Mouse (Mus musculus) heart, adult 2 months (tissue): Measurements from ENCODE around the gene Wdr1. TPM values are rescaled to one million over a fixed set of nuclear protein-coding genes. Genes with fewer than 3 reads are reported as not detected.

ENCODE experiments used
- DNase-seq, 2 experiments: peaks; one replicate each; pipeline ENCODE4 v3.0.0; 2021
- H3K27ac ChIP-seq: fragments of 200-600 bp; 2 replicates; pipeline ENCODE4 v1.8.1; 2022
- H3K27me3 ChIP-seq: fragments of 200-500 bp; 2 replicates; pipeline ENCODE4 v1.6.1; 2012; ENCODE audit warnings: mild to moderate bottlenecking, low read length, inconsistent platforms, mixed read lengths; ENCODE audit not compliant: control insufficient read depth, insufficient read depth
- H3K36me3 ChIP-seq: fragments of 200-500 bp; 2 replicates; pipeline ENCODE4 v1.6.1; 2012; ENCODE audit warnings: low read length, inconsistent platforms; ENCODE audit not compliant: control insufficient read depth, insufficient read depth
- H3K4me1 ChIP-seq: fragments of 200-500 bp; 2 replicates; pipeline ENCODE4 v1.6.1; 2011; ENCODE audit warnings: low read length; ENCODE audit not compliant: control insufficient read depth, insufficient read depth
- H3K4me3 ChIP-seq: fragments of 200-600 bp; 2 replicates; pipeline ENCODE4 v1.8.1; 2022
- H3K79me2 ChIP-seq: fragments of 200-500 bp; replicated peaks from 2 replicates; pipeline ENCODE4 v1.6.1; 2012; ENCODE audit warnings: mild to moderate bottlenecking, inconsistent platforms, low read length, moderate library complexity, mixed read lengths; ENCODE audit not compliant: control insufficient read depth, insufficient read depth
- H3K9ac ChIP-seq: fragments of 200-500 bp; 2 replicates; pipeline ENCODE4 v1.6.1; 2012; ENCODE audit warnings: low read depth, mild to moderate bottlenecking, control low read depth, inconsistent platforms, low read length, mixed read lengths
- CTCF ChIP-seq: fragments of 200-600 bp; IDR thresholded peaks from 2 replicates; pipeline ENCODE4 v1.8.1; 2022; ENCODE audit warnings: antibody characterized with exemption, mild to moderate bottlenecking, moderate library complexity
- EP300 ChIP-seq: fragments of 200-500 bp; IDR thresholded peaks from 2 replicates; pipeline ENCODE4 v1.6.1; 2011; ENCODE audit warnings: low read depth, low read length, control low read depth; ENCODE audit not compliant: insufficient read depth
- POLR2A ChIP-seq: fragments of 200-500 bp; IDR thresholded peaks from 2 replicates; pipeline ENCODE4 v1.6.1; 2011; ENCODE audit warnings: mild to moderate bottlenecking, low read depth, low read length, control low read depth; ENCODE audit not compliant: insufficient read depth
- WGBS: fragments of 180-500 bp; shearing (Covaris S2); methylation state at CpG from one replicate; pipeline ENCODE4 v1.1.7; 2018; 5-methylcytosine and 5-hydroxymethylcytosine counted together
- intact Hi-C: fragments of 180-260 bp; cut with DNase I; formaldehyde crosslinking; loops from one replicate; pipeline ENCODE4 v1.15.1; 2025
- polyA plus RNA-seq: library from polyadenylated mRNA; depleted of rRNA; stranded (reverse); fragments of >200 nt; gene quantifications from 2 replicates; pipeline ENCODE4 v1.2.3, GENCODE M21; 2012
- total RNA-seq, 2 experiments: library from RNA; stranded (reverse); gene quantifications; 2 replicates each; pipeline ENCODE4 v1.2.3; 2021

Wdr1 gene
- total and polyA plus RNA-seq, 3 experiments: 105 to 119 (median 107) TPM

DNA sequence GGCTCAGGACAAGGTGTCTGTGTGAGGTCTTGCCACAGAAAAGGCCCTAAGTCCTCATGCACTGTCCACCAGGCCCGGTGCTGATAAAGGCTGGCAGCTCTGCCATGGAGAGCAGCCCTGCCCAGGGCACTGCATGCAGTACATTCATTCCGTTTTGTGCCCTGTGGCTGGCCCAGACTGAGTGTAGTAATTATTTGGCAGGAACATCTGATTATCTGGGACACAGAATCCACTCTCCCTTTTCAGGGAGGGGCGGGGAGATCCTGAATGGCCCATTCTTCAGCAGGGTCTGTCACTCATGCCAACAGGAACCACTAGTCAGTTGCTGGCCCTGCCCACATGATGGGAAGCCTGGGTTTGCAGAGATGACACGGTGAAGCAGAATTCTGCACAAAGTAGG is 30.9 kb downstream of the Wdr1 start:
- no peak overlapping the region for H3K4me3 ChIP-seq
- H3K27ac ChIP-seq: no peak overlapping the region
- H3K9ac ChIP-seq: no peak overlapping the region
- H3K4me1 ChIP-seq: peaks cover 3% of the 10 kb centered on the region; the same call in 1 of the 2 replicates
- TF ChIP-seq POLR2A: 0 out of 2 replicates have a peak, but pooled peaks have one; percentile 15
- TF ChIP-seq CTCF: no peak
- peak; percentile 16; the same call in 1 of the 2 replicates for TF ChIP-seq EP300
- no peaks in the 10 kb centered on the region for H3K27me3 ChIP-seq
- 58% methylated on average over 4 of the region's 4 CpGs for WGBS
- H3K79me2 ChIP-seq: no peaks in the 10 kb centered on the region
- intact Hi-C loops: loop anchor here (2.0 kb wide), 1 partner anchor 29 kb away; no protein-coding TSS in a partner anchor
- peaks cover 2% of the 10 kb centered on the region; the same call in 1 of the 2 replicates for H3K36me3 ChIP-seq
- peak in 1 of 2 experiments; percentile 71 for DNase-seq

GRCm38 (mm10) chr5:38529724-38530428 is 33.1 kb downstream of the Wdr1 start:
- Histone ChIP-seq H3K36me3 (no peaks in the 10 kb centered on the region), H3K9ac (no peak overlapping the region), H3K27me3 (no peaks in the 10 kb centered on the region), H3K4me3 (no peak overlapping the region), H3K27ac (no peak overlapping the region), H3K79me2 (no peaks in the 10 kb centered on the region), H3K4me1 (peaks cover 3% of the 10 kb centered on the region; the same call in 1 of the 2 replicates)
- intact Hi-C loops: no loop called here
- no peak for DNase-seq
- peak; percentile 63 for TF ChIP-seq CTCF
- TF ChIP-seq POLR2A: no peak
- WGBS: 71% methylated on average over 6 of the region's 6 CpGs

DNA sequence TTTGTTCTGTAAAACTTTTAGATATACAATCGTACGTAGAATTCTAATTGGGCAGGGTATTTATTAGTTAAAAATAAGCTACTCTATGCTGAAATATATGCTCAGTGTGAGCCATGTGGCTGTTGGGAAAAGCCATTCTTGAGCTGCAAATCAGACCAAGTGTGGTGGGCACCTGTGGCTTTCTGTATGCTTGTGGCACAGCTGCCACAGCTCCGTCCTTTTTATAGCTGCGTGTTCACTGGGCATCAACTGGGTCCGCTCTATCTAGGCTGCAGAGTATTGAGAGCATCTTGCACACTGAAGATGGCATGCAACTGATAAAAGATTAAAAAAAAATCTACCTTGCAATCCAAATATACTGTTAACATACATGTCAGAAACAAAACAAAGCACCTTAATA is 40.0 kb downstream of the Wdr1 start:
- TF ChIP-seq POLR2A (no peak), EP300 (no peak), CTCF (no peak)
- Histone ChIP-seq H3K4me1 (no peaks in the 10 kb centered on the region), H3K27ac (no peak overlapping the region), H3K4me3 (no peak overlapping the region), H3K27me3 (no peaks in the 10 kb centered on the region), H3K9ac (no peak overlapping the region), H3K79me2 (no peaks in the 10 kb centered on the region), H3K36me3 (no peaks in the 10 kb centered on the region)
- no peak for DNase-seq
- WGBS: 90% methylated on average over 5 of the region's 5 CpGs
- intact Hi-C loops: no loop called here

DNA sequence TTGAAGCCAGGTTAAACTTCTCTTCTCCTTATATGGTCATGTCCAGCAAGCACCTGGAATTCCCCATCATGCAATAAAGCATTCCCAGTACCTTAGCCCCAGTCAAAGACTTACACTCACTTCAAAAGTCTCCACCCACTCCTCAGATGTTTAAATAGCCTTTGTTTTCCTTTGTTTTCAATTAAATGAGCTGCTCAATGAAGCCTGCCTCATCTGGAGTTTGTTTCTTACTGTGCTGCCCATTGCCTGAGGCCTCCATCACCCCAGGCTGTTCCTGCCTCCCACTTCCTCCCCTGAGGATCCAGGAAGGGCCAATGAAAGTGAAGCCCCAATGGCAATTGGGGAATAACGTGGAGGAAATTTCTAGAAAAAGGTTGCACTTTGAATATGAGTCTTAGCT is 42.2 kb downstream of the Wdr1 start:
- no peak overlapping the region for H3K4me3 ChIP-seq
- TF ChIP-seq EP300 (no peak), CTCF (no peak)
- WGBS: 56% methylated on average over 1 of the region's 1 CpGs
- H3K36me3 ChIP-seq: no peaks in the 10 kb centered on the region
- no peaks in the 10 kb centered on the region for H3K4me1 ChIP-seq
- H3K27me3 ChIP-seq: no peaks in the 10 kb centered on the region
- DNase-seq: no peak
- intact Hi-C loops: no loop called here
- H3K9ac ChIP-seq: no peak overlapping the region
- no peaks in the 10 kb centered on the region for H3K79me2 ChIP-seq
- no peak overlapping the region for H3K27ac ChIP-seq

DNA sequence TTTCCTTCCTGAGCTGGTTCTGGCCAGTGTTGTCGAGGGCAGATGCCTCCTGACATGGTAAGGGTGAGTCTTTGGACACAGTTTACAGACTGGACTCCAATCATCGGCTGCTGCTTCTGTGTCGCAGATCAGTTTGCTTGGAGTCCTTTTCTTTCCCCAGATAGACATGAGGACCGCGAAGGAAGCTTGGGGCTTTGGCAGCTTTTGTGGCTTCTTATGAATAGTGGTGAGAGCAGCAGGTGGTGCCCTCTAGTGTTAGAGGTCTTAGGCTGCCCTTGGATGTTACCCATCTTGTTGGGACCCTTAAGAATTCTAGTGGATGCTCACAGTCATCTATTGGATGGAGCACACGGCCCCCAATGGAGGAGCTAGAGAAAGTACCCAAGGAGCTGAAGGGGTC is 46.8 kb downstream of the Wdr1 start:
- WGBS: 23% methylated on average over 6 of the region's 6 CpGs
- TF ChIP-seq CTCF (peak; percentile 67), POLR2A (no peak), EP300 (no peak)
- Histone ChIP-seq H3K4me1 (no peaks in the 10 kb centered on the region), H3K36me3 (no peaks in the 10 kb centered on the region), H3K27me3 (no peaks in the 10 kb centered on the region), H3K79me2 (no peaks in the 10 kb centered on the region), H3K9ac (no peak overlapping the region), H3K4me3 (no peak overlapping the region), H3K27ac (no peak overlapping the region)
- DNase-seq: no peak
- intact Hi-C loops: loop anchor here (1.0 kb wide), 1 partner anchor 209 kb away; no protein-coding TSS in a partner anchor

- no peaks in the 10 kb centered on the region for H3K36me3 ChIP-seq
- no peak overlapping the region for H3K9ac ChIP-seq
- intact Hi-C loops: no loop called here
- TF ChIP-seq CTCF: no peak
- H3K27ac ChIP-seq: no peak overlapping the region
- H3K4me1 ChIP-seq: no peaks in the 10 kb centered on the region
- no peak overlapping the region for H3K4me3 ChIP-seq
- 14% methylated on average over 2 of the region's 2 CpGs for WGBS
- H3K79me2 ChIP-seq: no peaks in the 10 kb centered on the region
- no peaks in the 10 kb centered on the region for H3K27me3 ChIP-seq
- no peak for DNase-seq
Measured at GRCm38 (mm10) chr5:38512991-38513390, 50.0 kb downstream of the Wdr1 start.
